Mouse (Mus musculus) midbrain, postnatal 0 days (tissue): Measurements from ENCODE around the gene Rac1. TPM values are rescaled to one million over a fixed set of nuclear protein-coding genes. Genes with fewer than 3 reads are reported as not detected.

ENCODE experiments used
- ATAC-seq: fragments of 200-750 bp; cut with Nextera tagmentation; 2 replicates; pipeline ENCODE4 v1.8.0; 2017; ENCODE audit warnings: moderate number of reproducible peaks, mild to moderate bottlenecking, moderate TSS enrichment, moderate library complexity; ENCODE audit not compliant: low FRiP score
- DNase-seq: peaks from one replicate; pipeline ENCODE4 v3.0.0-alpha.2; 2015; ENCODE audit warnings: low spot score
- H3K27ac ChIP-seq: fragments of 300-500 bp; sonication (generic); 2 replicates; pipeline ENCODE4 v1.5.1; 2014; ENCODE audit warnings: low read depth, mild to moderate bottlenecking, low read length, mixed read lengths
- H3K27me3 ChIP-seq: fragments of 300-500 bp; sonication (generic); 2 replicates; pipeline ENCODE4 v1.6.1; 2014; ENCODE audit warnings: low read length, control low read depth, mixed read lengths; ENCODE audit not compliant: insufficient read depth
- H3K36me3 ChIP-seq: fragments of 300-500 bp; sonication (generic); 2 replicates; pipeline ENCODE4 v1.6.1; 2014; ENCODE audit warnings: low read length, control low read depth, mixed read lengths; ENCODE audit not compliant: insufficient read depth
- H3K4me1 ChIP-seq: fragments of 300-500 bp; sonication (generic); 2 replicates; pipeline ENCODE4 v1.6.1; 2014; ENCODE audit warnings: mild to moderate bottlenecking, control low read depth, antibody characterized with exemption, low read length, mixed read lengths; ENCODE audit not compliant: insufficient read depth
- H3K4me2 ChIP-seq: fragments of 300-500 bp; sonication (generic); 2 replicates; pipeline ENCODE4 v1.6.1; 2014; ENCODE audit warnings: low read depth, mild to moderate bottlenecking, low read length, mixed read lengths; ENCODE audit not compliant: poor library complexity, severe bottlenecking
- H3K4me3 ChIP-seq: fragments of 300-500 bp; sonication (generic); 2 replicates; pipeline ENCODE4 v1.5.1; 2014; ENCODE audit warnings: low read depth, mild to moderate bottlenecking, low read length, moderate library complexity
- H3K9ac ChIP-seq: fragments of 300-500 bp; sonication (generic); replicated peaks from 2 replicates; pipeline ENCODE4 v1.6.1; 2014; ENCODE audit warnings: mild to moderate bottlenecking, low read length, moderate library complexity, mixed read lengths; ENCODE audit not compliant: poor library complexity, severe bottlenecking
- H3K9me3 ChIP-seq: fragments of 300-500 bp; sonication (generic); 2 replicates; pipeline ENCODE4 v1.6.1; 2016; ENCODE audit warnings: low read length, control low read depth
- CTCF ChIP-seq: IDR thresholded peaks from 2 replicates; pipeline ENCODE4 v1.5.1; 2016; ENCODE audit warnings: antibody characterized with exemption, mild to moderate bottlenecking
- WGBS: fragments of 180-500 bp; shearing (Covaris S2); extraction: QIAGEN DNeasy Blood & Tissue Kit; methylation state at CpG from one replicate; pipeline ENCODE4 v1.1.7; 2014; 5-methylcytosine and 5-hydroxymethylcytosine counted together
- polyA plus RNA-seq: library from polyadenylated mRNA; unstranded; fragments of >200 nt; fragmentation: Nextera tagmentation; extraction: Ambion mirVana; gene quantifications from 2 replicates; pipeline ENCODE4 v1.2.1, GENCODE M21; 2015
- total RNA-seq: library from RNA; depleted of rRNA; stranded (reverse); fragments of >200 nt; gene quantifications from 2 replicates; pipeline ENCODE4 v1.2.3, GENCODE M21; 2014; rRNA removed

Rac1 gene
- total and polyA plus RNA-seq, 2 experiments from 2014 or later: 194 to 451 TPM

DNA sequence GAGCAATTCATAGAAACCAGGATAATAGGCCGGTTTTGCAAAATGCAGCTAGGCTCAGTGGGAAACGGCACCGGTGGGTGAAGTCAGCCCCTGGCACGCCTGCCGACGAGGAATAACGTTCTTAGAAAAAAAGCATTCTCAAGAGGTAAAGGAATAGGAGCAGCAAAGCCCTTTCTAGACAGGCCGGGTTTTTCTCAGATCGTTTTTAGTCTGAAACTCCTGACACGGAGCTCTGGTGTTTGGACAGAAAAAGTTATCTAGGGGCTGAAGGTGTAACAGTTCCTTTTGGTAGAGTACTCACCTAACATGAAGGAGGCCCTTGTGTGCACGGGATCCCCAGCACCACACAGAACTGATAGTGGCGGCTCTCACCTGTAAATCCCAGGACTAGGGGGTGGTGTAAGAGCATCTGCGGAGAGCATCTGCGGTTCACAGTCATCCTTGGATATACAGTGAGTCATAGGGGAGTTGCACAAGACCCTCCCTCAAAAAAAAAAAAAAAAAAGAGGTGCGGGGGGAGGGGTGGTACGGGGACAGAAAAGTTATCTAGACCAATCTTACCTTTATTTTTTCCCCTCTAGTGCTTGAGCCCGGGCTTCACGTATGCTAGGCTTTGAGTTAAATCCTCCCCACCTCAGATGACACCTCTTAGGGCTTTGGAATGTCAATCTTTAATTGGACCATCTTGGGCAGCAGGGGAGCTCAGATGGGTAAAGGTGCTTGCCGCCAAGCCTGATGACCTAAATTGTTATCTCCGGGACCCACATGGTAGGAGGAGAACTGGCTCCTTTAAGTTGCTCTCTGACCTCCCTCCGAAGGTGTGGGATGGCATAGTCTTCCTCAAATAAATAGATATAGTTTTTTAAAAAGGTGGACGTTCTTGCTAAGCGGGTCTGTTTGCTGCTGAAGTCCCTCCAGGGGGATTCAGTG, 62.4 kb downstream of the Rac1 start:
- no peaks in the 10 kb centered on the region for H3K9me3 ChIP-seq

DNA sequence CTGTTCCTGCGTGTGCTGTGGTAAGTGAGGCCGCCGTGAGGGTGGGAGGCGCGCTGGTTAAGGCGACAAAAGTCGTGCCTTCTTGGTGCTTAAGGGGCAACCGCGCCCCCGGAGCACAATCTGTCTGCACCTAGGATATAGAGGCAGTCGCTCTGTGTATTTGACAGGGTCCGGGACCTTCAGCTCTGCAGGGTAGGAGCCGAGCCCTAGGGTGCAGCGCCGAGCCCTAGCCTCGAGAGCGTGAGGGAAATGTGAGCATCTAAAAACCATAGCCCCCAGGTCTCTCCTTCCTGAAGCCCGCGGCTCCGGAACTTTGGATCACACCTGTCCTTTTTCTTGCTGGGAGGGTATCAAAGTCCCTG, 63.1 kb downstream of the Rac1 start:
- peak overlapping the region; percentile 75 for H3K9ac ChIP-seq
- peaks cover 21% of the 10 kb centered on the region for H3K36me3 ChIP-seq
- peak overlapping the region; percentile 64 for H3K4me2 ChIP-seq
- H3K9me3 ChIP-seq: no peaks in the 10 kb centered on the region
- WGBS: under 1% methylated on average over 20 of the region's 20 CpGs
- no peak for ATAC-seq
- H3K27ac ChIP-seq: peak overlapping the region; percentile 75
- DNase-seq: no peak
- no peak for TF ChIP-seq CTCF
- no peaks in the 10 kb centered on the region for H3K27me3 ChIP-seq
- H3K4me3 ChIP-seq: peak overlapping the region; percentile 80
- H3K4me1 ChIP-seq: 0 out of 2 replicates have a peak, but pooled peaks cover 3% of the 10 kb centered on the region

More for the DNA sequence above, 62.4 kb downstream of the Rac1 start:
- Histone ChIP-seq H3K9ac (peak overlapping the region; percentile 75; the same call in 1 of the 2 replicates), H3K36me3 (peaks cover 23% of the 10 kb centered on the region), H3K4me2 (peak overlapping the region; percentile 64), H3K27ac (no peak overlapping the region), H3K27me3 (no peaks in the 10 kb centered on the region), H3K4me3 (peak overlapping the region; percentile 80), H3K4me1 (0 out of 2 replicates have a peak, but pooled peaks cover 3% of the 10 kb centered on the region)
- no peak for DNase-seq
- WGBS: 34% methylated on average over 23 of the region's 23 CpGs
- no peak for ATAC-seq
- no peak for TF ChIP-seq CTCF

DNA sequence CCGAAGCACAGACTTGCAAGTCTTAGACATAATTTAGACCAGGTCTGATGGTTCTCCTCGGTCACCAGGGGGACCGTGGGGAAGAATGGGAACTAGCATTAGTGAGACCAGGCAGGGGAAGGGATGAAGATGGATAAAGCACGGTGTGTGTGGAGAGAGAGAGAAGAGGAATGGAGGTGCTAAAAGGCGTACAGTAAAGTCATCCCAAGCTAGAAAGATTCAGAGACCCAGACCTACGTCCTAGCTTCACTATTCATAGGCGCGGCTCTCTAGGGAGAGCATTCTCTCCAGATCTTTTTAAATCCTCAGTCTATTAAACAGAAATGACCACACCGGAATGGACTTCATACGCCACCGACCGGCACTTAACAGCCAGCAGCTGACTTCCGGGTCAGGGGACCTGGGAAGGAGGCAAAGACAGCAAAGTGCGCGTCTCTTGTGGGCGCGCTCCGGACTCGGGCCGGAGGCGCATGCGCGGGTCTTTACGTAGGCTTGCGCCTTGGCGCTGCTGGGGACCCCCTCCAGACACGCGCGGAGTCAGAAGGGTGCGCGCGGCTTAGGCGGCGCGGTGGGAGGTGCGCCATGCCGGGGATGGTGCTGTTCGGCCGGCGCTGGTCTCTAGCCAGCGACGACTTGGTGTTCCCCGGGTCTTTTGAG, 63.6 kb downstream of the Rac1 start, which contains the start of gene Daglb:
Daglb (plus strand) TSS at position 485 of the 657 bp plus-strand sequence.
- peak within 1 kb of the TSS; percentile 75 for H3K9ac ChIP-seq
- H3K4me3 ChIP-seq: peak within 1 kb of the TSS; percentile 80
- H3K9me3 ChIP-seq: no peaks in the 10 kb centered on the region
- peak within 1 kb of the TSS; percentile 75 for H3K27ac ChIP-seq
- peak; percentile 93 for ATAC-seq
- WGBS: 1% methylated on average over 40 of the region's 43 CpGs
- H3K4me1 ChIP-seq: 0 out of 2 replicates have a peak, but pooled peaks cover 3% of the 10 kb centered on the region
- H3K27me3 ChIP-seq: no peaks in the 10 kb centered on the region
- H3K36me3 ChIP-seq: peaks cover 16% of the 10 kb centered on the region
- peak within 1 kb of the TSS; percentile 64 for H3K4me2 ChIP-seq
- peak; percentile 95 for DNase-seq
- TF ChIP-seq CTCF: 0 out of 2 replicates have a peak, but pooled peaks have one; percentile 3

DNA sequence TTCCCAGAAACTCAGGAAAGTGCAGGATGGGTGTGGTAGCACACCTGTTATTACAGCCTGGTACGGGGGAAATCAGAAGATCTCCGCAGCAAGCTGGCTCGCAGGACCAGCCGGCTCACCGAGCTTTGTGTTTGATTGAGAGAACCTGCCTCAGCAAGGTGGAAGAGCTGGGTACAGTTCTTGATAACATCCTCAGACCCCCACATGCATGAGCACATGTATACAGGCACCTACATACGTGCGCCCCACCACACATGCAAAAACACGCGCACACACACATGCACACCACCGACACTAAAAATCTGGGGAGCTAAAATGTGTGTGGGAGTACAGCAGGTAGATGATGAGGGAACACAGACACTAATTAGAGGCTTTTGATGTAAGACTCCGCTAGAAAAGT, 64.2 kb downstream of the Rac1 start:
- 79% methylated on average over 11 of the region's 11 CpGs for WGBS
- H3K36me3 ChIP-seq: peaks cover 15% of the 10 kb centered on the region
- 0 out of 2 replicates have a peak, but pooled peaks cover 3% of the 10 kb centered on the region for H3K4me1 ChIP-seq
- no peaks in the 10 kb centered on the region for H3K9me3 ChIP-seq
- H3K4me3 ChIP-seq: peak overlapping the region; percentile 80
- DNase-seq: no peak
- no peaks in the 10 kb centered on the region for H3K27me3 ChIP-seq
- TF ChIP-seq CTCF: no peak
- H3K9ac ChIP-seq: peak overlapping the region; percentile 75
- peak overlapping the region; percentile 64 for H3K4me2 ChIP-seq
- H3K27ac ChIP-seq: peak overlapping the region; percentile 75
- ATAC-seq: no peak

Other genes starting within 250 kb of the Rac1 start
- 27.5 and 31.3 TPM in 2 replicates for gene Zfp853, start 234.4 kb downstream of the Rac1 start, total RNA-seq
- 0.62 and 0.81 TPM in 2 replicates for gene Zfp853, start 234.4 kb downstream of the Rac1 start, polyA plus RNA-seq
- gene E130309D02Rik, start 212.7 kb downstream of the Rac1 start, total RNA-seq: 28.9 and 34.0 TPM in 2 replicates
- gene E130309D02Rik, start 212.7 kb downstream of the Rac1 start, polyA plus RNA-seq: 18.3 and 19.6 TPM in 2 replicates
- 70.8 and 93.0 TPM in 2 replicates for gene Zdhhc4, start 198.8 kb downstream of the Rac1 start, total RNA-seq
- 94.5 and 96.9 TPM in 2 replicates for gene Zdhhc4, start 198.8 kb downstream of the Rac1 start, polyA plus RNA-seq
- 2.3 and 2.8 TPM in 2 replicates for gene Grid2ip, start 170.7 kb downstream of the Rac1 start, total RNA-seq
- 0.33 and 0.60 TPM in 2 replicates for gene Grid2ip, start 170.7 kb downstream of the Rac1 start, polyA plus RNA-seq
- 82.4 and 97.3 TPM in 2 replicates for gene Kdelr2, start 124.2 kb downstream of the Rac1 start, total RNA-seq
- gene Kdelr2, start 124.2 kb downstream of the Rac1 start, polyA plus RNA-seq: 128 and 138 TPM in 2 replicates
- 24.6 and 25.6 TPM in 2 replicates for gene Daglb, start 63.5 kb downstream of the Rac1 start, total RNA-seq
- 21.3 and 22.8 TPM in 2 replicates for gene Daglb, start 63.5 kb downstream of the Rac1 start, polyA plus RNA-seq
- gene Cyth3, start 94.4 kb upstream of the Rac1 start, total RNA-seq: 47.8 and 51.5 TPM in 2 replicates
- 34.1 and 35.4 TPM in 2 replicates for gene Cyth3, start 94.4 kb upstream of the Rac1 start, polyA plus RNA-seq
- gene Usp42, start 204.2 kb upstream of the Rac1 start, total RNA-seq: 23.1 and 24.3 TPM in 2 replicates
- gene Usp42, start 204.2 kb upstream of the Rac1 start, polyA plus RNA-seq: 18.8 TPM in 2 replicates